Mouse (Mus musculus): Measurements from ENCODE around the gene Samd1.
"Not testable (repeated sequence)": the region's sequence is repeated elsewhere in the genome, so short reads cannot be mapped to it uniquely, and the experiment has no call there.

Gene Samd1

DNA sequence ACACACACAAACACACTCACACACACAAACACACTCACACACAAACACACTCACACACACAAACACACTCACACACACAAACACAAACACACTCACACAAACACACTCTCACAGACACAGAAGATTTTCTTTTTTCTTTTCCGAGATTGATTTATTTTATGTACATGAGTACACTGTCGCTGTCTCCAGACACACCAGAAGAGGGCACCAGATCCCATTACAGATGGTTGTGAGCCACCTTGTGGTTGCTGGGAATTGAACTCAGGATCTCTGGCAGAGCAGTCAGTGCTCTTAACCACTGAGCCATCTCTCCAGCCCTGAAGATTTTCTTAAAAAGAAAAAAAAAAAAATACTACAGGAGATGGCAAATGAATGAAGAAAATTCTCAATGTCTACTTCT is 14.2 kb upstream of the Samd1 start:
- not testable (repeated sequence) for DNase-seq (ENCODE audit: low read depth)

DNA sequence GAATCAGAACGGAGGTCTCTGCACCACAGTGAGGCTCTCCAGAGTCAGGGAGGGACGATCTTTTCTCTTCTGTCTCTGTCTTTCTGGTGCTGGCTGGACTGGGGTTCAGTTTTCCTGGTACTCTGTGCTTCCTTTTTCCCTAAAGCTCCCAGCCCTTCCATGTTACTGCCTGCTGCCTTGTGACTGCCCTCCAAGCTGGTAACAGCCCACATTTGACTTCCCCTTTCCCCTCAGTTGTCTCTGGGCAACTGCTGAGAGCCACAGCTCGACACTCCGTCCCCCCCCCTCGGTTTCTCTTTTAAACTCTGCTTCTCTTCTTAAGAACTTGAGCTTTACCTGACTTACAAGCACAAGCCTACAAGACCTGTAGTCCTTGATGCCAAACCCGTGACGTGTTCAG is 8.2 kb upstream of the Samd1 start:
- no peak for DNase-seq (ENCODE audit: low read depth)

DNA sequence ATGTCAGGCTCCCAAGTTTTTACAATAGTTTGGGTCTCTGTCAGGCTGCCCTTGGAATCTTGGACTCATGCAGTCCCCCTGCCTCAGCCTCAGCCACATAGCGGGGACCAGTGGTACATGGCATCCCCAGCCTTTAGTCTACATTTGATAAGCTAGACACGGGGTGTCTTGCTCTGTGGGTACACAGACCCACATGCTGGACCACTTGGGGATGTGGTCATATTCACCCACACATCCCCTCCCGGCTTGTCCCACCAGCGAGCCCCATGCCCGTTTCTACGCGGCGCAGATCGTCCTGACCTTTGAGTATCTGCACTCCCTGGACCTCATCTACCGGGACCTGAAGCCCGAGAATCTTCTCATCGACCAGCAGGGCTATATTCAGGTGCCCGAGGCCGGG is 7.3 kb upstream of the Samd1 start:
- DNase-seq (ENCODE audit: low read depth): no peak

GRCm38 (mm10) chr8:83992488-83992887 is 5.0 kb upstream of the Samd1 start:
- DNase-seq (ENCODE audit: low read depth): no peak

DNA sequence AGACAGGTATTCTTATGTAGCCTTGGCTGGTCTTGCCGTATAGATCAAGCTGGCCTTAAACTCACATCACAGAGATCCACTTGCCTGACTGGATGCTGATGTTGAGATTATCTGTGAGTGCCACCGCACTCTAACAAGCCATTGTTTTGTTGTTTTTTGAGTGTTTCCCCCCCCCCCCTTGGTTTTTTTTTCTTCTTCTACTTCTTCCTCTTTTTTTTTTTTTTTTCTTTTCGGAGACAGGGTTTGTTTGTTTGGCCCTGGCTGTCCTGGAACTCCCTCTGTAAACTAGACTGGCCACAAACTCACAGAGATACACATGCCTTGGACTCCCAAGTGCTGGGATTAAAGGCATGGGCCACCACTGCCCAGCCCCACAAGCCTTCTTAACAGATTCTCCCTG is 3.4 kb upstream of the Samd1 start:
- no peak for DNase-seq (ENCODE audit: low read depth)

DNA sequence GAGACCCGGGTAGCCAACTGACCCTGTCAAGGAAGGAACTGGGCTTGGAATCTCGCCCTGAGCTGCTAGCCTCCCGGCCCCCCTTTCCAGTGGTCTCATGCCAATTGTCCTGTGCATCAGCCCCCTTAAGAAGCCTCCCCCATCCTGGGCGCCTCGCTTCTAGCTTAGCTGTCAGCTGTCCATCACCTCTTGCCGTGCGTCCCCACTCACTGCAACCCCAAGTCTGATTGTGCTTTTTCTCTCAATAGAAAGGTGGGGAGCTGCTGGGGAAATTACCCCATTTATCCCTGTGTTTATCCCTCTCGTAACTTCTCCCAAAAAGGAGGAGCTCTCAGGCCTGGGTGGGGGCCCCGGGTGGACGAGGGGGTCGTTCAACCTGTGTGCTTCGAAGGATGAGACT is 1.5 kb upstream of the Samd1 start:
- DNase-seq (ENCODE audit: low read depth): no peak

DNA sequence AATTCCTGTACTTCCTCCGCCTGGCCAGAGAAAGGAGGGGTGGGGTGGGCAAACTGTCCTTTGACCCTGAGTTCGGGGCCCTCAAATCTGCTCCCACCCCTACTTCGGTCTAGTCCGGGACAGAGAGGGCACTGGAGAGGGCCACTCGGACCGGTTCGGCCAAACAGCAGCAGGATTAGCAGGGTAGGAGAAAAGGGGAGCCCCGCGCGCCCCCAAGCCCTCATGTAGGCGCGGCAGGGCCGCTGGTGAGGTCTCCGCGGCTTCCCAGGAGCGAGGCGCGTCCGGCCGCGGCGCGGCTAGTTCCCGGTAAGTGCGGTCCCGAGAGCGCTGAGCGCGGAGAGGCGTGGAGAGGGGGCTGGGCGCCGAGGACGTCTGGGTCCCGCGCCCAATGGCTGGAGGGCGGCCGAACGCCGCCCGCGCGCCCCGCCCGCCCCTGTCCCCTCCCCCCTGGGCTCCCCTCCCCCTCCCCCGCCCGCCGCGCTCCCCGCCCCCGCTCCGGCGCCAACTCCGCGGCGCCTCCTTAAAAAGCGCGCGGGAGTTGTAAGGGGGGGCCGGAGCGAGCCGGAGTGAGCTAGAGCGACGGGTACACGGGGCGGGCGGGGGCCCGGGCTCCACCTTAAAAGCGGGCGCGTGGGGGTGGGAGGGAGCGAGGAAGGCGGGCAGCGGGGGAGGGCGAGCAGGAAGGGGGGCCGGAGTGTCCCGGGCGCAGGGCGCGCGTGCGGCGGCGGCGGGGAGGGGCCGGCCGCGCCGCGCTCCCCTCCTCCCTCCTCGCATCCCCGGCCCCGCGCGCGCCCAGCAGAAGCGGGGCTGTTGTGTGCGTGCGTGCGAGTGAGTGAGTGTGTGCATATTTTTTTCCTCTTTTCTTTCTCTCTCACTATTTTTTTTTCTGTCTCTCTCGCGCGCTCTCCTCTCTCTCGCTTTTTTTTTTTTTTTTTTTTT is 636 bp upstream of the Samd1 start:
- peak; percentile 80 for DNase-seq (ENCODE audit: low read depth)

DNA sequence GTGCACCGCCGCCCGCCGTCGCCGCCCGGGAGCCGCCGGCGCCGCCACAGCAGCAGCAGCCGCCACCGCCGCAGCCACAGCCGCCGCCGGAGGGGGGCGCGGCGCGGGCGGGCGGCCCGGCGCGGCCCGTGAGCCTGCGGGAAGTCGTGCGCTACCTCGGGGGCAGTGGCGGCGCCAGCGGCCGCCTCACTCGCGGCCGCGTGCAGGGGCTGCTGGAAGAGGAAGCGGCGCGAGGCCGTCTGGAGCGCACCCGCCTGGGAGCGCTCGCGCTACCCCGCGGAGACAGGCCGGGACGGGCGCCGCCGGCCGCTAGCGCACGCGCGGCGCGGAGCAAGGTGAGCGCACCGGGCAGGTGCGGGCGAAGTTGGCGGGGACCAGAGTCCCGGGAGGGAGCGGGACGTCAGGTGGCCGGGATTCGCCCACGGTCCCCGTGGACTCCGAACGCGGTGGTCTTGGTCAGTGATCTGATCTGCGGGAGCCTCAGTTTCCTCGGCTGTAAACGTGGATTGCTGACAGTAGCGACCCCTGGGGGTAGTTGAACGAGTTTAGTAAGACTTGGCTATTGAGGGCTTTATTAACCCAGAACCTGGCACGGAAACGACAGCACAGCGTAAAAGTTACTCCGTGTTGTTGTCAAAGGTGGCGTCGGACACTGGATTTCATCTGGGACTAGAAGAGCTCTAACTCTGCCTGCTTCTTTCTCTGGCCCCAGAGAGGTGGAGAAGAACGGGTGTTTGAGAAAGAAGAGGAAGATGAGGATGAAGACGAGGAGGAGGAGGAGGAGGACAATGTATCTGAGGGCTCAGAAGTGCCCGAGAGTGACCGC is 972 bp downstream of the Samd1 start:
- peak; percentile 87 for DNase-seq (ENCODE audit: low read depth)

GRCm38 (mm10) chr8:83999057-83999705 is 1.7 kb downstream of the Samd1 start:
- DNase-seq (ENCODE audit: low read depth): no peak

GRCm38 (mm10) chr8:83999825-84000224 is 2.4 kb downstream of the Samd1 start:
- DNase-seq (ENCODE audit: low read depth): no peak

DNA sequence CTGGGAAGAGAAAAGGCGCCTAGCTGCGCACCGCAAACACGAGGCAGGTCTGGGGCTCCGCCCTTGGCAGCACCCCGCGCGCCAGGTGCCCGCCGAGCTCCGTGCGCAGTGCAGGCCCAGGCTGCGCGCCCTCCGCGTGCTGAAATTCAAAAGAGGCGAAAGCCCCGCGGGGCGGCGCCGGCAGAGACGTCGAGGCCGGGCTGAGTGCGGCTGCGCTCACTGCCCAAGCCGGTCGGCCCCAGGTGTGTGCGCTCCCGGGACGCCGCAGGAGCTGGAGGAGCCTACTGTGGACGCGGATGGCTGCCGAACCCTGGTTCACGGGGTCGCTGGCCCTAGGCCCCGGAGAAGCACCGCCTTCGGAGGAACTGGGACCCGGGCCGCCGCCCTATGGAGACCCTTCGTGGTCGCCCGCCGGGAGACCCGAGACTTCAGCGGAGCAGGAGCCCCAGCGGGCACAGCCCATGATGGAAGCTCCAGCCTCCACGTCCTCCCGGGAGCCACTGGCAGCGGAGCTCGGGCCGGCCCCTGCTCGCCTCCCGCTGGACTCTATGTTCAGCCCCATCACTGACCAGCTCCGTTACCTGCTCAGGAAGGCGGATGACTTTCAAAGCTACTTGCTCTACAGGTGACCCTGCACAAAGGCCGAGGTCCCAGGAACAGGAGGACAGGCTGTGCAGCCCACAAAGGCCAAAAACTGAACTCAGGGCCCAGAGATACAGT is 4.0 kb downstream of the Samd1 start, which contains the start of gene 1700067K01Rik:
Gene 1700067K01Rik, plus strand, starts transcription at position 222 of the 720 bp plus-strand sequence.
- no peak for DNase-seq (ENCODE audit: low read depth)

DNA sequence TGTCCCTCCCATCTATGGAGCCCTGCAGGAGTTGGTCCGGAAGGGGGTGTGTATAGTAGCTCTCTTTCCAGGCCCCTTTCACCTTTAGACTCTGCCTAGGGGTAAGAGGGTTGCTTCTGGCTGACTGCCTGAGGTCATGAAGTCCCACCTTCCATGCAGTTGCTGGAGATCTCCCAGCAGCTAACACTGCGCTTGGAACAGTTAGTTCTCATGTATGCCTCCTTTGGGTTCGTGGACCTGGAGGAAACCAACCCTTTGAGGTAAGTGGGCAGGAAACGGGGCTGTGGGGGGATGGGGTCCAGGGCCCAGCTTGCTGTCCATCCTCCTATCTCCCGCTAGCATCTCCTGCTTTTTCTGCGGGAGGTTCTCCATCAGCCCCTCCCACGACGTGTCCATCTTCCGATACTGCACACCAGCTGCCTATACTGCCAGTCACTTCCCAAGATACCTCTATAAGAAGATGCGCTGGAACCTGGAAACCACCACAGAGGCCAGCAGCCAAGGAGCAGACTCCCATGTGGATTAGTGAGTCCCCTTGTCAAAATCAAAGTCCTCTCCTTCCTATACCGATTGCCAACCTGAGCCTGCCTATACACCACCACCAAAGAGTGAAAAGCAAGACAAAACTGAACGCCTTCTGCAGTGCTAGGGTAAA is 5.6 kb downstream of the Samd1 start:
- DNase-seq (ENCODE audit: low read depth): no peak

GRCm38 (mm10) chr8:84003612-84004246 is 6.3 kb downstream of the Samd1 start:
- DNase-seq (ENCODE audit: low read depth): no peak

GRCm38 (mm10) chr8:84004533-84005201 is 7.2 kb downstream of the Samd1 start:
- peak; percentile 98 for DNase-seq (ENCODE audit: low read depth)

GRCm38 (mm10) chr8:84005502-84005901 is 8.0 kb downstream of the Samd1 start:
- DNase-seq (ENCODE audit: low read depth): not testable (repeated sequence)

DNA sequence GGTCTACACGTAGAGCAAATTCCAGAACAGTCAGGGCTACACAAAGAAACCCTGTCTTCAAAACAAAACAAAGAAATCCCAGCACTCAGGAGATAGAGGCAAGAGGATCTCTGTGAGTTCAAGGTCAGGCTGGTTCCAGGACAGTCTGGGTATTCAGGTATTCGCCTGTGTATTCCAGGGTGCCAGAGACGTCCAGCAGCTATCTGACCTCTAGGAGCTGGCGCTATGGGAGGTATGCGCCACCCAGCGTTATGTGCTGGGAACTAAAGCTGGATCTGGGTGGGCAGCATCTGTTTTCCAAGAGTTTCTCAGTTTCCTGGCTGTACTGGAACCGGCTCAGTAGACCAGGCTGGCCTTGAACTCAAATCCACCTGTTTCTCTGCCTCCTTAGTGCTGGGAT is 10.9 kb downstream of the Samd1 start:
- no peak for DNase-seq (ENCODE audit: low read depth)

DNA sequence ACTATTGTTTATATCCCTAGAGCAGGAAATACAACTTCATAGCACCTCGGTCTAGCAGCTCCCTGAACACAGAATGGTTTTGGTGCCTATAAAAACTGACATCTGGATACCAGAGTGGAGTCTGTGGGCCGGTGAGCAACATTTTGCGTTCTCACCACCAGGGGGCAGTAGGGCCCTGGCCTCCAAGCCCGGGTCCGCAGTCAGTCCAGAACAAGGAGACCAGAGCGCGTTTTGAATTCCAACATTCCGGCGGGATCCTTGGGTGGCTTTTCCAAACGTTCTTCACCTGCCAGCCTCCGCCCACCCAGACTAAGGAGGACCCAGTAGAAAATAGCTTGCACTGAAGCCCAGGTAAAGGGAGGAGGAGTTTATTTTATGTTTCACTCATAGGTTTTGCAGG is 12.4 kb downstream of the Samd1 start:
- DNase-seq (ENCODE audit: low read depth): peak; percentile 88

DNA sequence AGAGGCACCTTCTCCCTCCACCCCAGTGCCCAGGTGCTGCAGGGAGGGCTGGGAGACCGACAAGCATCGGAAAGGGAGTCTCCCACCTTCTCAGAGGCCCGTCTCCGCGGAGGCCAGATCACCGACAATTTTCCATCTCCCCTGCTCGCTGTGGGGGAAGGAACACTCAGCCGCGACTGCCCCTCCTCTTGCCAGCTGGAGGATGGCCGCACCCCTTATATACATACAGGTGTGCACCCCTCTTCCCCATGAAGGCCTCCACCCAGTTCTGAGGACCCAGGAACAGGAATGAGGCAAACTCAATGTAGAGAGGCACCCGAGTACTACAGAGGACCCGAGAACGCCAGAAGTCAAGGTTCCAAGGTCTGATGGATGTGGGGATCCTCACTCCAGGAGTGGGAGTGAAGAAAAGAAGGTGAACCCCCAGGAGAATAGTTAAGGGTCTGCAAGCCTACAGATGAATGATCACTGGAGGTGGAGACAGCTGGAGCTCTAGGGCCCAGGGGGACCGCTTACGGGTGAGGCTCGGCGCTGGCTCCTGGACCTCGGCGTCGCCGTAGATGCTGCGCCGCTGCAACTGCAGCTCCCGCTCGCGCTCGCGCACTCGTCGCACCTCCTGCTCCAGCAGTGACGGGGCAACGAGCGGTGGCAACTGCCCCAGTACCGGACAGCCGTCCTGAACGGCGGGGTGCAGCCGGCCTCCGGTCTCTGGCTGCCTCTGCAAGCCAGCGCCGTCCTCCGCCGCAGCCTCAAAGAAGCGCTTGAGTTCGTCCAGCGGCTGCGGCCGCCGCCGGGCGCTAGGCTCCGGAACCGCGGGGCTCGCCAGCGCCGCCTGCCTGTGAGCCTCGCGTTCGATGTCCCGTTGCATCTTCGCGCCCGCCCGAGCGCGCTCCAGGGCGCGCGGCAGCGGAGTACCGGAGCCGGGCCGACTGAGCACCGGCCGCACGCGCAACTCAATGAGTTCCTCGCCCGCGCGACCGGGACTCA is 13.4 kb downstream of the Samd1 start:
- DNase-seq (ENCODE audit: low read depth): peak; percentile 87

All from induced T-regulatory cell, adult 2 months (primary cell).